Mouse (Mus musculus): ENCODE measurements at regions not wholly inside any gene's neighbourhood (a gene's known extent, or its start where the extent isn't known, plus 50 kb on each side); places are given as distances from the start of the nearest gene placed in this dataset.

GRCm38 (mm10) chr16:92903892-92904473, 78.0 kb upstream of the Runx1 start:
- TF ChIP-seq HCFC1 (IDR thresholded peaks at IDR 0.05; ENCODE audit: borderline replicate concordance, insufficient read depth, low read length) (no peak), ZNF384 (IDR thresholded peaks at IDR 0.05; ENCODE audit: low read depth, low read length) (no peak)
